Mouse (Mus musculus) regulatory T cell (primary cell): Measurements from ENCODE around the gene Rbfox3.

Source experiments
- in situ Hi-C: fragments of 300-600 bp; cut with MboI, MseI; formaldehyde crosslinking; loops from one replicate; pipeline ENCODE4 v1.15.1; 2025; ENCODE audit warnings: high pct_unique_total_duplicates

The Rbfox3 gene

DNA sequence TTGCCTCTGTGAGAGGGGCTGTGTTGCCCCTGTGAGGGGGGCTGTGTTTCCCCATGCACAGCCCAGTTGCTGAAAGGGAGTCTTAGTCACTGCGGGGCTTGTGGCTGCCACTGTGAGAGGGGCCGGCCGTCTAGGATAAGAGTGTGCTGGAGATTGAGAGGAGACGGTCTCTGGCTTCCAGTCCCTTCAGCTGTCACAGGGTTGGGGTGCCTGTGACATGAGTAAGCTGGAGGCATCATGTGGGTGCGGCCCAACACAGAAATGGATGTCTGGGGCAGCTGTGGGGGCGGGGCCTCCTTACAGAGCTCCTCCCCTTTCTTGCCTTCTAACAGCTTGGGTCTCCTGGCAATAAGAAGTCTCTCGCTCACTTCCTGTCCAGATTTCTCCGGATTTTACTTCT, 182.0 kb downstream of the Rbfox3 start:
- in situ Hi-C loops = no loop called here

DNA sequence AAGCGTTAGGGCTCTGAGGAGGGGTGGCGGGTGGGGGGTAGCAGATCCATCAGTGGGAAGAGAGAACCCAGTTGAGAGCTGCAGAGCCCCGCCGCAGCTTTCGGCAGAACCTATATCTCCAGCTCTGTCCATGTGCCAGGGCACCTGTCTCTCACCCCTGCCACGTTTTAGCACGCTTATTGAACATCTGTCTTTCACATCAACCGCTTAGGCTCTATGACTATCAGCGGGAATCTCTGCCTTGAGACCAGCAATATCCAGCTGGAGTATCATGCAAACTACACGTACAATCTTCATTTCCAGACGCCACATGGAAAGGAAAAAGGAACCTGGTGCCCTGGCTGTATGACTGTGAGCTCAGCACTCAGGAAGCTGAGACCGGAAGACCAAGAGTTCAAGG, 182.6 kb downstream of the Rbfox3 start:
- in situ Hi-C loops = no loop called here

DNA sequence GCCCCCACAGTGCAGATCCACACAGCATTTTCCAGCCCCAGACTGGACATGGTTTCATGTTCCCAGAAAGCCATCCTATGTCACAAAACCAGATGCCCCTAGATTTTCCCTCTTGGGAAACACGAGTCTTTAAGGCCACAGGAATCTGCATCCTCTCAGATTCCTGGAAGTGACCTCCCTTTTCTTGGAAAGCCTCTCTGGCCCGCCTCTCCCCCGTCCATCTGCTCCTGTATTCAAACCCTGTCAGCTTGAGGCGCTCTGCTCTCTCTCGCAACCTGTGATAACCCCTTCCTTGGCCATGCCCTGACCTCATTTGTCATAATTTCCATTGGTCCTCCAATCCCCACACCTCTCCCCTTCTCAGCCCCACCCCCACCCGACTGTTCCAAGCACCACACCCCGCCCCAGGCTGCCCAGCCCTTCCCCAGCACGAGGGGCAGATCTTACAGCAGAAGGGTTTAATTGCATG, 183.3 kb downstream of the Rbfox3 start:
- in situ Hi-C loops = no loop called here

- in situ Hi-C loops = no loop called here
Measured at GRCm38 (mm10) chr11:118726430-118726829, 185.0 kb downstream of the Rbfox3 start.

- in situ Hi-C loops = no loop called here
Measured at GRCm38 (mm10) chr11:118724423-118724822, 187.0 kb downstream of the Rbfox3 start.

DNA sequence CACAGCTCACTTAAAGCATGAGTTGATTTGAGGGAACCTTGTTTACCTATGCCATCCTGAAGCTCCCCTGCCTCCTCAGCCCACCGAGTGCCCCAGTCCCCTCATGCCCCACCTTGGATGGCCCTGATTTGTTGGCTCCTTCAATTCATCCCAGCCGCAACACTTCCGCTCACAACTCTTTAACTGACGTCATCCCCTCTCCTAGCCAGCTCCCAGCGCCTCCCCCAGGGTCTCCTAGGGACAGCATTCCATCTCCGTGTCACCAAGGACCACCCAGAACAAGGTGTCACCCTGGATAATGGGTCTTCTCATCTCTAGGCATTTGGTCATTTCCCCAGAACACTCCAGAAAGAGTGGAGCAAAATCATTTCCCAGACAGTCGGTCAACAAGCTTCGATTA, 188.2 kb downstream of the Rbfox3 start:
- in situ Hi-C loops = no loop called here

DNA sequence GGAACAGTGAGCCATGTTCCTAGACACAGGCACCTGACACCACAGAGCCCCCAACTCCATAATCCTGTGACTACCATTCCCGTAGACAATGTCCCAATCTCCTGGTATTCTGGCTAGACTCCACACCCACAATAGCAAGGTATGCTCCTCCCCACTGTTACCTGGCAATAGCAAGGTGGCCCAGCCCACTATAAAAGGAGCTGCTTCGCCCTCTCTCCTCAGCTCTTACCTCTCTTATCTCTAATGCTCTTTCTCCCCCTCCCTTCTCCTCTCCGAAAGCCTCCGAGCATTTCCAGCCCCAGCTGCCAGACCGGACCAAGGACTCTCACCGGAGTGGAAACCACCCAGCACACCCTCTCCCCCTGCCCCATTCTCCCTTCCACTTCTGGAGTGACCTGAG, 189.5 kb downstream of the Rbfox3 start:
- in situ Hi-C loops = no loop called here

- in situ Hi-C loops = no loop called here
Measured at GRCm38 (mm10) chr11:118714601-118715524, 196.5 kb downstream of the Rbfox3 start.

DNA sequence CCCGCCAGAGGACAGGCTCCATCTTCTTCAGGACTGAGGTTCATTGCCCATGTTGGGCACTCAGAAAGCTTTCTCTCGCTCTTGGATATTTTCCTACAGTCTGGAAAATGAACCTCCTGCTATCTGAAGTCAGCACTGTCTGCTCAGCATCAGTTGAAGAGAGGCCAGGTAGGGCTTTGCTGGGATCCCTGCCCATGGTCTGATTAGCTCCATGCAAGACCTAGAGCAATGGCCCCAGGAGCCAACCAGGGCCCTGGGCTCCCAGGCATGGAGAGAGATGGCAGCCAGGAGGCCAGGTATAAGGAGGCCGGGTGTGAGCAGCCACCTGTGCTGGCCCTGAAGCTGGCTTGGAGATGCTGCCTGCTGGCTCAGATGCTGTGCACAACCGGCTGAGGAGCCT, 198.6 kb downstream of the Rbfox3 start:
- in situ Hi-C loops = no loop called here

DNA sequence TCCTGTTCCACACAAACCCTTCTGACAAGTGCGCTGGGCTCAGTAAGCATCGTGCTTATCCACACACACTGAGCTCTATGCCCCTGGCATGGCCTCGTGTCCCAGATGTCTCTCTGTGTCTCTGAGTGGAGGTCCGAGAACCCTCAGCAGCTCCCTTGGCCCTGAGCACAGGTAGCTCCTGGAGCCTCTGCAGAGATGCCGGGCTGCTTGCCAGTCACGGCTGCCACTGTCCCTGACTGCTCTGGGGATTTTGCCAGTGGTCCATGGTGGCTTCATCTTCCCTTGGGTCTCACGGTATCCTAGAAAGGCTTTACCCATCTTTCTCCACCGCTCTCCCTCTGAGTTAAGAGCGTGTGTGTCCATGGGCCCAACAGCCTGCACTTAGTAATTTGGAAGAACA, 199.3 kb downstream of the Rbfox3 start:
- in situ Hi-C loops = no loop called here

- in situ Hi-C loops = no loop called here
Measured at GRCm38 (mm10) chr11:118710035-118710434, 201.4 kb downstream of the Rbfox3 start.

- in situ Hi-C loops = no loop called here
Measured at GRCm38 (mm10) chr11:118696226-118696930, 215.0 kb downstream of the Rbfox3 start.

GRCm38 (mm10) chr11:118693276-118693675, 218.1 kb downstream of the Rbfox3 start:
- in situ Hi-C loops = no loop called here

DNA sequence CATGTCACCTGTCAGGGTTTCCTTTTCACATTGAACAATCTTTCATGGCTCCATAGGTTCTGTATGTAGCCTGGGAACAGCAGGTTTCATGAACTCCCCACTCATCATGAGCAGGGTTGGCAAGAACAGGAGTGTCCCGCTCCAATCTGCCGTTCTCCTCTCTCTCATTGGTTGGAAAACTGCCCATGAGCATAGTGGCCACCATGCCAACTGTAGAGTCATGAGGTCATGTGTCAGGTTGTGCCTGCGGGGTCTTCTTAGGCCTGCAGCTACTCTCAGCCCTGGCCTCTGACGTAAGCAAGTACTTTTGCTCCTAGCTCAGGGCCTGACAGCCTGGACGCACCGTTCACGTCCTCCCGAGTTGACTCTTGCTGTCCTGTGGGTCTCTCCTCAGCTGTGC, 221.1 kb downstream of the Rbfox3 start:
- in situ Hi-C loops = no loop called here

GRCm38 (mm10) chr11:118685397-118685796, 226.0 kb downstream of the Rbfox3 start:
- in situ Hi-C loops = no loop called here

DNA sequence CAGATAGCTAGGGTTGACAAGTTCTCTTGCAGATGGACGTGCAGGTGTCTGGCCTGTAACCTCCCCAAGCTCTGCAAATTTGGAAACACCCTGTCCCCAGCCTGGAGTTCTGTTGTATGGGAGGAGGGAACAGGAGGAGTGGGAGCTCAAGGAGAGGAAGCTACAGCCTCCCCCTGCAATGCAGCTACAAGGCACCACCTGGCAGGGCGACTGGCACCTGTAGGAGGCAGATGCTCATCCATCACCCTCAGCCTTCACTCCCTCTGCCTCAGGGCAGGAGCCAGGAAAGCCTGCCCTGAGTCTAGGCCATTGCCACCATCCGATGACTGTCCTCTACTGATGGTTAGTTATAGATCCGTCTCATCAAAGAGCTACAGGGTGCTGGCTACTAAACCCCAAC, 226.7 kb downstream of the Rbfox3 start:
- in situ Hi-C loops = loop anchor here (5.0 kb wide), 1 partner anchor 48 kb away; no protein-coding TSS in a partner anchor

DNA sequence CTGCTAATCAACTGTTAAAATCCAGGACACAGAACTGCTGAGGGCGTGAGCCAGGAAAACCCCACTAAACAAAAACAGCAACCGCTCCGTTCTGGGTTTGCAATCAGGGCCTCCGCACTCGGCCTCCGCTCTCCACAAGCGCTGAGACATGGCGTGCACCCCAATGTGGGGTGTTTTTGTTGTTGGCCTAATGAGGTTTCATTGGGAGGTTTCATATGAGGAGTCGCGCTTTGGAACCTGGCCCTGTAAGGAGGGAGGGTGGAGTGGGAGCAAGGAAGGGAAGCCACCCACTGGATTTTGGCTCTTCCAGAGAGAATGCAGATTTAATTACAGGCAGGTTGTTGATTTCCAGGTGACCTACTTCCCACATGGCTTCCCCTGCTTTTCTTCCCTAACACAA, 230.7 kb downstream of the Rbfox3 start:
- in situ Hi-C loops = loop anchor here (5.0 kb wide), 1 partner anchor 52 kb away; no protein-coding TSS in a partner anchor

DNA sequence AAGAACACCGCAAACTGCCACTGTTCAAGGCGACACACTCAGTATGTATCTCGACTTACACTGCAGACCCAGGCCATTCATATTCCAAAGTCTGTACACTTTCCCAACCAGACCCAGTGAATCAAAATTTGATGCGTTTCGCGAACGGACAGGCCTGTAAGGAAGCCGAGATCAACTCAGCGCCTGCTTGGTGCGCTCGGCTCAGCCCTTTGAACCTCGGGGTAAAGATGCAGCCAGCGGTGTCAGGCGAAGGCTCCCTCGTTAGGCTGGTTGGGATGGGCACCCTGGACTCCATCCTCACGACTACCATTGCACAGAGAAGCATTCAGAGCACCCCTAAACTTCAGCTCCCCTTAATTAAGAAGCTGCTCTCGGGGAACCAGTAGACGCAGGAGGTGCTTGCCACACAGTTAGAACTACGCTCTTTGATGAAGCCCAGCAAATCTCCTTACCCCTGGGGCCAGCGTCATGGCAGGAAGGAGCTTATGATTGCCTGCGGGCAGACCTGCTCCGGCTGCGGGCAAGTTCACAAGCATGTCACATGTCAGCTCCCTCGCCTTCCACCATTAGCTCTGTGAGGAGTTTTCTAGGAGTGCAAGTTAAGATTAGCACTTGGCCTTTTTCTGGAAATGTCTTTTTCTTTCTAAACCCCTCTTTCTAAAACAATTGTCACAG, 231.5 kb downstream of the Rbfox3 start:
- in situ Hi-C loops = loop anchor here (5.0 kb wide), 1 partner anchor 52 kb away; no protein-coding TSS in a partner anchor

- in situ Hi-C loops = no loop called here
Measured at GRCm38 (mm10) chr11:118678515-118679104, 232.8 kb downstream of the Rbfox3 start.

GRCm38 (mm10) chr11:118677277-118677676, 234.1 kb downstream of the Rbfox3 start:
- in situ Hi-C loops = no loop called here

- in situ Hi-C loops = no loop called here
Measured at GRCm38 (mm10) chr11:118676364-118676763, 235.0 kb downstream of the Rbfox3 start.

GRCm38 (mm10) chr11:118671958-118672357, 239.4 kb downstream of the Rbfox3 start:
- in situ Hi-C loops = no loop called here
